Mouse (Mus musculus) ES-E14 (cell line): ENCODE results near the gene Slc2a5.

Experiments
- HCFC1 ChIP-seq: IDR thresholded peaks from 2 replicates; pipeline ENCODE4 v1.6.1; 2012; ENCODE audit warnings: low read length, inconsistent platforms, borderline replicate concordance; ENCODE audit not compliant: insufficient read depth
- MAFK ChIP-seq: IDR thresholded peaks from 2 replicates; pipeline ENCODE4 v1.6.1; 2014; ENCODE audit warnings: mild to moderate bottlenecking, low read depth, low read length, inconsistent platforms; ENCODE audit not compliant: insufficient read depth
- ZC3H11A ChIP-seq: IDR thresholded peaks from 2 replicates; pipeline ENCODE4 v1.6.1; 2012; ENCODE audit warnings: low read depth, mild to moderate bottlenecking, inconsistent platforms, low read length, borderline replicate concordance
- ZNF384 ChIP-seq: IDR thresholded peaks from 2 replicates; pipeline ENCODE4 v1.6.1; 2012; ENCODE audit warnings: low read depth, low read length, inconsistent platforms

GRCm38 (mm10) chr4:150188236-150188635, 69.2 kb downstream of the Slc2a5 start:
- no peak for TF ChIP-seq ZNF384
- no peak for TF ChIP-seq MAFK
- no peak for TF ChIP-seq ZC3H11A
- no peak for TF ChIP-seq HCFC1
